Mouse (Mus musculus): ENCODE results near the gene Trpm3.
A peak's percentile ranks its signal among the peaks of the same experiment; 100 is the strongest.

Gene Trpm3

DNA sequence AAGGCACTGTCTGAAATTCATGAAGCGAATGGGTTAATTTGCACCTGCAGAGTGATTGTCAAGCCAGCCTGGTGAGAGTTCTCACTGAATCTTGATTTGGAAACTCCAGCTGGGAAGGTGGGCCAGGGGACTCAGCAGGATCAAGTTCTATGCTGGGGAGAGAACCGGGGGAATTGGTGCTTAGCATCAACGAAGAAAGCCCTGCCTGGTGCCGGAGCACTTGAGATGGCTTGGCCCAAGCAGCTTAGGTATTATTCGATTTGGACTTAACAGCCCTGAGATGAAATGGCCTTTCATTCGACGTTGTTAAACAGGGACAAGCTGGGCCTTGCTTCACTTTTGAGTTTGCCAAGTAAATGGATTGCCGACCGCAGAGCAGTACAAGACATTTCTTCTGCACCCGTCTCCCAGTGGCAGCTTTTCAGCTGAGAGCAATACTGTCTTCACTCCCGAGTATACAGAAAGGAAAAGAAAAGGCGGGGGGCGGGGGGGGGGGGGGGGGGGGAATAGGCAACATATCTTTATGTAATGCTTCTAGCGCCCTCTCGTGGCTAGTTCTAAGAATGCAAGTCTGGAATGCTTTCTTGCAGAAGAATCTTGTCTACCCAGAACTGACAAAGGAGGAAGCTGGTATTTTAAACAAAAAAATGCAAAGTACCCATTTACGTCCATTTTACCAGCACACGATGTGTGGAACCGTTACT, 165.3 kb downstream of the Trpm3 start:
- DNase-seq (ENCODE audit: low spot score in 2 of 2) = peak; percentile 10 to 64

DNA sequence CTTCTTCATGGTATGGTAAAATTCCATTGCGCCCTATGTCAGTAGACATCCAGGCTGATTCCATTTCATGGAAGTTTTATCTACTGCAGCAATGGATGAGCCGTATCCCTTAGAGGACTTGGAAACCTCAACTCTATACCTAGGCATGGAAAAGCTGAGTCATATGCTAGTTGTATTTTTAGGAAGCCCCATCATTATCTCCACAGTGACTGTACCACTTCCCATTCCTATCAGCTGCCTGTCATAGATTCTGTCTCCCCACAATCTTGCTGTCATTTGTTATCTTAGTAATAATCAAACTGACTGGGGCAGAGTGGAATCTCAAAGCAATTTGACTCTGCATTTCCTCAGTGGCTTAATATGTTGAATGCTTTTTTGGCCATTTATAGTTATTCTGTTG, 169.2 kb downstream of the Trpm3 start:
- no peak for DNase-seq (ENCODE audit: low spot score in 2 of 2)

DNA sequence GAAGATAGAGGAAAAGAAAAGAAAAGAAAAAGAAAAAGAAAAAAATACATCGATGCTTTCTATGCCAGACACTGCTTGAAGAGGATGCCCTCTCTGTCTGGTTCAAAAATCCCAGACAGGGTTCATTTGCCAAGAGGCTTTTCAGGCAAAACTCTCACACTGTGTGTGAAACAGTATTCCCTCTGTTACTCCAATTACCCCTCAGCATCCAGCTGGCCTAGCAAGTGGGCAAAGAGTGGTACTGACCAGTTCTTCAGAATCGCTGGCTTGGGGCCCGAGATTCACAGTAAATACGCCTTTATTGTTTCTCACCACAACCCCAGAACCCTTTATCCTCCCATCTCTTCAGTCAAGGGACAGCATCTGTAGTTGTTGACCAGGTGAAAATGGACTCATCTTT, 178.5 kb downstream of the Trpm3 start:
- DNase-seq (ENCODE audit: low spot score in 2 of 2) = no peak

DNA sequence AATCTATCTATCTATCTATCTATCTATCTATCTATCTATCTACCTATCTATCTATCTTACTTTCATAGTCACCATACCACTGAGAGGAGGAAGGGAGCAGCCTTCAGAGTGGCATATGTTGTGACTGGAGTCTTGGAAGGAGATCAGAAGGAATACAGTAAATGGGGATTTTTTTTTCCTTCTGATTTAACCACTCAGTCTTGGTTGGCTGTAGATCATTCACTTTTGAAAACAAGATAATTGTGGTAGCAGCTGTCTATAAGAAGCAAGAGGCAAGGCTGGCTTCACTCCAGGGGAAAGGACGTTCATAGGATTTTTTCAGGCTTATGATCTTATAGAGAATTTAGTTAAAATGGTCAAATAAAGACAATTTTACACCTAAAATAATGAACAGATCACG, 188.0 kb downstream of the Trpm3 start:
- DNase-seq (ENCODE audit: low spot score in 2 of 2) = no peak

DNA sequence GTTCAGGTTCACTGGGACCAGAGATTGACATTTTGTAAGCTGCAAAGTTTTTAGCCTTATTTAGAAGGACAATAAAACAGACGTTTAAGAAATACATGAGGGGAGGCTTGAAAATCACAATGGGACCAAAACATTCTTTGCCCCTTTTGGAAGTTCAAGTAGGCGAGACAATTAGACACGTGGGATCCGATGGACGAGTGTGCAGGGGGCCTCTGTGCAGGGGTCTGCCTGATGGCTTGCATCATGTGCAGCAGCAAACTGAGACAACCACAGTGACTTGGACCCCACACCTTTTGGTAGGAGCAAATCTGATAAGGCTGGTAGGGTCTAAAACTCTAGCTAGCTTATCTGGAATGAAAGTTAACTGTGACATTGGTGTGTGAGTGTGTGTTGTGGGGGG, 188.4 kb downstream of the Trpm3 start:
- no peak for DNase-seq (ENCODE audit: low spot score in 2 of 2)

DNA sequence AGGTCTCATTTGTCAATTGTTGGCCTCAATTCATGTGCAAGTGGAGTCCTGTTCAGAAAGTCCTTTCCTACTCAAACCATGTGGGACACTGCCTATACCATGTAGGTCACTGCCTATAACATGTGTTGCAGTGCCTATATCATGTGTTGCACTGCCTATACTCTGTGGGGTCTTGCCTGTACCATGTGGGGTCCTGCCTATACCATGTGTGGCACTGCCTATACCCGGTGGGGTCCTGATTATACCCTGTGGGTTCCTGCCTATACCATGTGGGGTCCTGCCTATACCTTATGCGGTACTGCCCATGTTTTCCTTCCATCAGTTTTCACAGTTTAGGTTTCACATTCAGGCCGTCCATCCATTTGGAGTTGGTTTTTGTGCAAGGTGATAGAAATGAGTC, 197.4 kb downstream of the Trpm3 start:
- DNase-seq (ENCODE audit: low spot score in 2 of 2) = no peak

DNA sequence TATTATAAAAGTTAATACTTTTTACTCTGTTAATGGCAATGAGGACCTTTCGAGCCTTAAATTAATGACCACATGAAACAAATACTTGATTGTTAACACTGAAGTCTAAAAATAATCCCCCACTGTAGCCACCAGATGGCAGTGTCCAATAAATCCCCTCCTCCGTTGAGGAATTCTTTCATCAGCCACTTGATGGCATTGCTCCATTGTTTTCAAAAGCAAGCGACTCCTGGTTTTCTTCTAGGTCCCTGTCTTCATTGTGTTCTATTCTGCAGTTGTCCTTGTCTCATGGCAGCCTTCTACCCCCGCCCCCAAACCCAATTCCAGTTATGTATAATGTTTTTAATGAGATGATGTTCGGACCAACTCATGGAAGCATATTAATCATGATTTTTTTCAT, 198.6 kb downstream of the Trpm3 start:
- no peak for DNase-seq (ENCODE audit: low spot score in 2 of 2)

DNA sequence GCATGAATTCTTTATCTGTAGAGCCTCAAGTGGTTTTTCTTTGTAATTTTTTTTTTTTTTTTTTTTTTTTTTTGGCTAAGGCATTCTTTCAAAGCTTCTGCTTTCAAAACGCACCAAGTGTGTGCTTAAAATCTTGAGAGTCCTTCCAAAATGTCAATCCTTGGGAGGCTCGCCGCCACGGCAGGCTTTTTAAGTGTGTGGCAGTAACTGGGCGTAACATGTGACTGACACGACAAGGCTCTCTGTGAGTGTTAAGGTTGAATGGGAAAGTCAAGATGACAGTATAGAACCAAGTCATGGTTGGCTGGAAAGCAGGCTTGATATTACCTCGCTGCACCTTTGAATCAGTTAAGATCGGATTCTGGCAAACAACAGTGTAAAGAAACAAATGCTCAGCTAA, 200.1 kb downstream of the Trpm3 start:
- DNase-seq (ENCODE audit: low spot score in 2 of 2) = no peak

DNA sequence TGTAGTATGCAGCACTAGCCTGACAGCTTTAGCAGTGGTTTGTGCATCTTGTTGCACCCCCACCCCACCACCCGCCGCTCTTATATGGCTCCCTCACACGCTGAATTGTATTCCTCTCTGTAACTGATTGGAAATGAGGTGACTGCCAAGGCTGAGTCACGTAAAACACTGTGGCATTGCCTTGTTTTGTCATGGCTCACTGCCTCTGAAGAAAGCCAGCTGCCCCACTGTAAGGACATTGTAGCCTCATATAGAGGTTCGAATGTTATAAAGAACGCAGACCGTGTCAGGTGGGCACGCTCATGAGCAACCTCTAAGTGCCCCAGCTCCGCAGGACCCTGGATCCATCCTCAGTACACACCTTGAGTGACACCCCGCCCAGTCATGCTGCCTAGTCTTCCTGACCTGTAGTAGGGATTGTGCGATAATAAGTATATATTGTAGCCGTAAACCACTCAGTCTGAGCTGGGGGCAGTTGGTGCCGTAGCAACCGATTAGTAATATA, 215.2 kb downstream of the Trpm3 start:
- no peak for DNase-seq (ENCODE audit: low spot score in 2 of 2)

DNA sequence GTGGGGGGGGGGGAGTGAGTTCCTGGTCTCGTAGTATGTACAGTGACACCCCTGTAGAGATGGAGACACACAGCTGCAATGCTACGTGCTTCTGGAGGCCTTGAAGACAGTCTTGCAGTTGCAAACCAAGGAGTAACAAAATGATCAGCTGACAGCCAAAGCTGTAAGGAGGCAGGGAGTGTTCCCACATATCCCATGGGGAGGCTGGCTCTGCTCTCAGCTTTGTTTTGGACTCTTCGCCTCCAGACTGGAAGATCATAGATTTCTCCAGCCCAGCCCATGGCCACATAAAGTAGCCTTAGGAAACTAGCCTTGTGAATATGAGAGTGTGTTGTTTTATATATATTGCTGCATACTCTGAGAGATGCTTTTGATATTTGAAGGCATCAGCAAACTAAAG, 248.0 kb downstream of the Trpm3 start:
- no peak for DNase-seq (ENCODE audit: low spot score in 2 of 2)

DNA sequence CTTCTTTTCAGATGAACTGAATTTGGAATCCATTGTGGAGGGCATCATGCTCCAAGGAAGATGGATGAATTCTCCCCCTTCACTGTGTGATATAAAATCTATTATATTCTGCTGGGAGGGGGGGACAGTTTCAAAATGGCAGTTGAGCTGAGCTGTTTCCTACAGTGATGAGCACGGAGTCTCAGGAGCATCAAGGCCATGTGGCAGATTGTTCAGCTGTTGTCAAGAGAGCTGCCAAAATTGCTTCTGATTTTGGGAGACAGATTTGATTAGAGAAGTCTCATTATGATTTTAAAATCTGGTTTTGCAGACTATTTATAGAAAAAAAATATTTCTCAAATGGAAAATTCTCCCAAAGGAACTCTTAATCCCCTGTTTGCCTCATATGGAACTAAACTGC, 255.9 kb downstream of the Trpm3 start:
- no peak for DNase-seq (ENCODE audit: low spot score in 2 of 2)

DNA sequence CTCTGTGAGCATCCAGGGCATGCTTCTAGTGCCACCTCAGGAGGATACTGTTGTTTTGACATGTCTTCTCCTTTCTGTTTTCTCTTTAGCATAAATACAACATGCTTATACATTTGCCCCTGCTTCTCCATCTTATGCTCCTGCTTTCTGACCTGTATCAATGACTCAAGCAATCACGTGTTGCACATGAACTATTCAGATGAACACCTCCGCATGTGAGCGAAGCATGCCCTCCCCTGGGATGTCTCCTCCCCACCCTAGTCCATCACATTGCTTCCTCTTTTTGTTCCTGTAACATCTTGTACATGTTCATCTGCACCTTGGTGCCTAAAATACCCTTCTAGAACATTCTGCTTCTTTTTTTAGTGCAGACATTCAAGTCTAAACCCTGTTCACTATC, 265.2 kb downstream of the Trpm3 start:
- no peak for DNase-seq (ENCODE audit: low spot score in 2 of 2)

DNA sequence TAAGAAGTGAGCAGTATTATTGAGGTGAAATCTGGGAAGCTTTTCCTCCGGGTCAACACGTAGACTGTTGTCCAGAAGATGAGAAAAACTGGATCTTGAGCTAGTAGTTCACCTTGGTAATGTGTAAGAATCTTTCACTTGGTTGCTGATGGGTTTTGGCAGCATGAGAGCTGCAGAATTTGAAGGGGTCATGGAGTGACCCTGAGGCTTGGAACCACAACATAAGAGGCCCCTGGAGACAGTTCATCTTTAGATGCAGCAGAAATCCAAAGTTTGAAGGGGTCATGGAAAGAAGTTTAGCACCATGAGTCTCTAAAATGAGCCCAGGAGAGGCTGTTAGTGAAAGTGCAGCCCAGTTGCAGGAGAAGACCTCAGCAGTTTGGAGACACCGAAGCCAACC, 279.4 kb downstream of the Trpm3 start:
- no peak for DNase-seq (ENCODE audit: low spot score in 2 of 2)

DNA sequence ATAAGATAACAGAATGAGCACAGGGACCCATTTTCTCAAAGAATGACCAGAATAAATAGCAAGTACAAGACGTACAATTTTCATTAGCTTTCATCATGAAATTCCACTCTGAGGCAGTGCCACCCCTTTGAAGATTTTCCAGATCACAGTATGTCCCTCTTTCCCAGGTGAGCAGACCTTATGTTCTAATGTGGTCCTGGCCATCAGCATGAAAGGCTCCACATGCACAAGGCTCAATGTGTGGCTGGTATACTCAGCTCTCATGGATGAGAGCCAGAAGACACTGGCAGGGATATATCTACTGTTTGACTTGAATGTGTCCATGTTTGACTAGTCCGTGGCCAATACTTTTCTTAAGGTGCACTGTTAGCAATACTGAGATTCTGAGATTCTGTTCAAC, 298.4 kb downstream of the Trpm3 start:
- DNase-seq (ENCODE audit: low spot score in 2 of 2) = no peak

DNA sequence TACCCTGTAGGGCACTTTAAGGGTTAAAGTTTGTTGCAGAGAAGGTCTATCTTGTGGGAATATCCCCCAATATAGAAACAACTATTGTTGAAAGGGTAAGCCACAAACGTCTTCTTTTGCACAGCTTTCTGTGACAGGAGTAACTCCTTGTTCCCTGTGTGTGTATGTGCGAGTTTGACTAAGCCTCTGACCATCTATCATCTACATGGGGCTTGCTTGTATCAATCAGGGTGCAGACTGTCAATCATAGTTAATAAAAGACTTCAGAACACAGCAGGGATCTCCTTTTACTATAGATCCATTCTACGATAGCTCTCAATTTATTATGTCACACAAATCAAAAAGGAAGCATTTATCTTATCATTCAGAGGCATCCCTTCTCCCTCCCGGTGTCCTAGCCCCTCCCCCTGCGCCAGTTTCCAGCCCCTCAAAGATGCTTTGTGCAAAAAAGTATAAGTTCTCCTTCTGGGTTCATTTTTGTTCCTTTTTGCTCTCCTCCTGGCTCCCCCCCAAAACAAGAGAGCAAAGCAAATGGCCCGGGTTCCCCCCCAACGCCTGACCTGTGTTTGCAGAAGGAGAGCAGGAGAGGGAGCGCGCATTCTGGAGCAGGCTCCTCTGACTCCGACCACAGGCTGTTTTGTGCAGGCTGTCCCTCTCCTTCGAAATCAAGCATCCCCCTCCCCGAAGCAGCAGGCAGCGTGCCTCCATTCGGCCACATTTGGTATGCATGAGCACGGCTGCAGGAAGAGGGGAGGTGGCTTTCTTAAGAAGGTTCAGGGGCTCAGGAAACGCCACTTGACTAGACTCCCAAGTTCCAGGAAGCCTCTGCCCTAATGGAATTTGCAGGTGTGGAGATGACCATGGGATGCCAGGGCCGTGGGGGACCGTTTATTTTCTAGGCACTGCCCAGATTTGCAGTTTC, 308.8 kb downstream of the Trpm3 start:
- DNase-seq (ENCODE audit: low spot score in 2 of 2) = no peak

DNA sequence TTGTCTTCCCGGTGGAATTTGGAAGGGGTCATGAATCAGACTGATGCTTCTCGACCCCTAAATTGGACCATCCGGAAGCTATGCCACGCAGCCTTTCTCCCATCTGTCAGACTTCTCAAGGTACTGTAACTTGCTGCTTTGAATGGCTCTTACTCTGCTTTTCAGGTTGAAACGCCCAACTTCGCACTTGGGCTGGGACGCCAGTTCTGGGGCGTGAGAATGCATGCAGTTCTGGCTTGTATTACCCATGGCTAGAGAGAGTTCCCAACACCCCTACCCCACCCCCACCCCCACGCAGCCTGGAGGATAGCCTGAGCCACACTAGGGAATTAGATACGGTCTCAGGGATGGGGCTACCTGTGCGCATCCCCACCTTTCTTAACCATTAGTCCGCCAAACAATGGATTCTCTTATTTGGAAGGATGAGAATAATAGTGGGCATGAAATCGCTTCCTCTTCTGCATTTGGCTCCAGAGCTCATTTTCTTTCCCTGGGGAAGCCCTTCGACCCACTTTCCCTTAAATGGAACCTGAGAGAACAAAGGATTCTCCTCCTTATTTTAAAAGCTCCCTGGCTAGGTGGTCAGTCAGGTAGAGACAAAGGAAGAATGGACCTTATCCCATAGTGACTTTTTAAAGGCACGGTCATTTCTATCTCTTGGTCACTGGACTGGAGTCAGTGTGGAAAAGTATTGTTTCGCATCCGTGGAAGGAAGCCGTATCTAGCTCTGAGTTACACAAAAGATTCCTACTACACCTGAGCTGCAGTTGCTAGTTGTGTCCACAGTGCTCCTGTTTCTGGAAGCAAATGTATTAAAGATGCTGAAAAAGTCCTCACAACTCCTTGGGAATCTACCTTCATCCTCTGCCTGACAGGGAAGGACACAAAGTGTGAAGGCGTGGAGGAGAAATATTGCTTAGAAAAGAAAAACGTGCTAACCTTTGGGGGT, 309.8 kb downstream of the Trpm3 start:
- DNase-seq (ENCODE audit: low spot score in 2 of 2) = no peak

DNA sequence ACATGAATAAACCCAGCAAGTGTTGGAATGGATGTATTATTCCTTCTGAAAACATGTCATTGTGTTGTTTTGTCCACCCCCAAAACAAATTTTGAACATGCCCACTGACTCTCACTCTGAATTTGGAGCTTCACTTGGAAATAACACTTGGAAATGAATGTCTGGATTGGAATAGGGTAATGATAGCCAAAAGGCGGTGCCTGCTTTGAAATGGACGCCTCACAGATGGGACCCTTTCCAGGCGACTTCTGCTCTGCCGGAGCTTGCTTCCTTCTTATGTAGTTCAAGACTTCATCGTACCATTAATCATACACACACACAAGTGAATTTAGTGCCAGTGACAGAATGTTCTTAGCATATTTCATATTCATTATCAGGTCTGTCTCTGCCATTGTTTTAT, 312.4 kb downstream of the Trpm3 start:
- no peak for DNase-seq (ENCODE audit: low spot score in 2 of 2)

DNA sequence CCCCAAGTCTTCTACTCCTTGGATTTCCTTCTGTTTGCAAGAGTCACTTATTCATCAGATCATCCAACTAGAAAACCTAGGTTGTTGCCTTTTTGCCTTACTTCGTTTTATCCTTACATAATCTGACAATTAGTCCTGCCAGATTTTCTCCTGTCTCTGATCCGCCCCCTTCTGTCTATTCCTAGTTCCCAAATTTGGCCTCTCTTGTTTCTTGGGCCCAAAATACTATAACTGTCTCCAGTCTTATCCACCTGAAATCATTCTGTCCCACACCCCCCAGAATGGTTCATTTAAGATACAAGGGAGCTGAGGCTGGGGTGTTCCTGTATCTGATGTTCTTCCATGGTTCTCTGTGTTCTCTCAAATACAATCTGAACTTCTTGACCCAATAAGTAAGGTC, 318.1 kb downstream of the Trpm3 start:
- no peak for DNase-seq (ENCODE audit: low spot score in 2 of 2)

DNA sequence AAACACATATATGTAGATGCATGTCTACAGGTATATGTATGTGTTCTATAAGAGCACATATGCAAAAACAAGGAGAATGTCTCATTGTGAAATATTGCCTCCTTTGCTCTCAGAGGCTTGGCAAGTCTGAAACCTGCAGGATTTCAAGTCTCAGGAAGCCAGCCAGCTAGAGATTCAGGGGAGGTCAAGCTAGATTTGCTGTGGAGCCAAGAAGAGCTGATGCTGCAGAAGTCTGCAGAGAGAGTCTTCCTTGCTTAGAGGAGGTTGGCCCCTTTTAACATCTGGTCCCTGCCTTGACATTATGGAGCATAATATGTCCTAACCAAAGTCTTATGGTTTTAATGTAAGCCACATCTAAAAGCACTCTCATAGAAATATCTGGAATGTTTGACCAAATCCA, 323.2 kb downstream of the Trpm3 start:
- no peak for DNase-seq (ENCODE audit: low spot score in 2 of 2)

DNA sequence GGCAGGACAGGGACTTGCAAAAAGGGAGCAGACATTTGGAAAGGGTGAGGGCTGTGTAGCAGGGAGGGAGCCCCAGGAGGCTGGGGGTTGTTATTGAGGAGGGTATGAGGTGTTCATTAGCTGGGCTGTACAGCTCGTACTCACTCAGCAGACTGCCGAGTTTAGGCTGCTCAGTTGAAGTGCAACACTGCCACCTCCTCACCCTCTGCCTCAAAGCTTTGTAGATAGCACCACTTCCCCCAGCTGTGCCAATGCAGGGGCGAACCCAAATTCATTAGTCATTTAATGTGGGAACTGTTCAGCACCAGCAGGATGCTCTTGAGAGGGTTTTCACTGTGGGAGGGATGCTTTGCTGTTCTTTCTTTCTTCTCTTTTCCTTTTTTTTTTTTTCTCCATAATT, 324.7 kb downstream of the Trpm3 start:
- no peak for DNase-seq (ENCODE audit: low spot score in 2 of 2)

DNA sequence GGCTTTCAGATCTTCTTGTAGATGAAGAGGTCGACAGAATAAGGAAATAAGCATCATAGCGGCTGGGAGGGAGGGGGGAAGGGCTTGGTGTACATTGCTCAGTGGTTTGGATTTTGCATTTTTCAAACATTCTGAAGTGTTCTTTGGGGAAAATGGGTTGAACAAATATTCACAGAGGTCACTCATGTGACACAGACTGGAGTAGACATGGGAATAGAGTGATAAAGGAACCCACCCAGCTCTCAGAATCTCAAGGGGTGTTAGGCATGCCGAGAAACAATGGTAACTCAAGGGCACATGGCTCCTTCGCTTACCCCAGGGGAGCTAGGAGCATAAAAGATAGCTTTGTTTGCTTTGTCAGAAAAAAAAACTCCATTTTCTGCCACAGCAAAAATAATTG, 330.8 kb downstream of the Trpm3 start:
- no peak for DNase-seq (ENCODE audit: low spot score in 2 of 2)

All from spleen, postnatal 14 days (tissue).